Mouse (Mus musculus): ENCODE measurements around the gene Gm973.

Gm973 gene

DNA sequence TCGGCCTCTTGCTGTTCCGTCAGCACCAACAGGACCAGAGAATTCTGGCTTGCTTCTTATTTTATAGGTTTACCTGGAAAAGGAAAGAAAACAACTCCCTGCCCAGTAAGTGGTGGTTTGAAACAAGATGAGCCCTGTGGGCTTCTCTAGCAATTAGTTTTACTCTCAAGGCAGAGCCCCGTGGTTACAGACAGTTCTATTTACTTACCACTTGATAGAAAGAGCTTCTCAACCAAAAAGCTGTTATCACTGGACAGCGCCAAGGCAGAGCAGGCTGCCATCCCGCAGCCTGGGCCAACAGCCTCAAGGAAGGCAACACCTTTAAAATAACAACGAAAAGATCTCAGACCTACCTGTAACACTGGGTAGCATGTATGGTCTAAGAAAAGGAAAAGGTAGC is 26.2 kb downstream of the Gm973 start:
- no peak for DNase-seq (ENCODE audit: low spot score in 2 of 2)

GRCm38 (mm10) chr1:59543911-59544310 is 27.8 kb downstream of the Gm973 start:
- DNase-seq (ENCODE audit: low spot score in 2 of 2): no peak

GRCm38 (mm10) chr1:59548486-59548885 is 32.4 kb downstream of the Gm973 start:
- no peak for DNase-seq (ENCODE audit: low spot score in 2 of 2)

- no peak for DNase-seq (ENCODE audit: low spot score in 2 of 2)
These were observed 33.1 kb downstream of the Gm973 start for GRCm38 (mm10) chr1:59549036-59549675.

DNA sequence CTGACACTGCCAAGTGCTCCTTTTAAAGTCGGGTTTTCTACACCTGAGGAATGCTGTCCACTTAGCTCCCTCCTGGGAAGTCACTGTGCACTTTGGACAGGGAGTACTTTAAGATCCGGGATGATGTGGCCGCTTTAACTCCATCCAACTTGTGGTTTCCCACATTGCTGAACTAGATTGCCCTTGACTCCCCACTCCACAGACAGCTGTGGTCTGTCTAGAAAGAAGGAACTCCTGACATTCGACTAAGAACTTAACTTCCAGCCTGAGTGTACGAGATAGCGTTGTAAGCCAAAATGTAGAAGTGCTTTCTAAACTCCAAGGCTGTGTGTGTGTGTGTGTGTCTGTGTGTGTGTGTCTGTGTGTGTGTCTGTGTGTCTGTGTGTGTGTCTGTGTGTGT is 34.2 kb downstream of the Gm973 start:
- no peak for DNase-seq (ENCODE audit: low spot score in 2 of 2)

- DNase-seq (ENCODE audit: low spot score in 2 of 2): no peak
These were observed 34.9 kb downstream of the Gm973 start for GRCm38 (mm10) chr1:59550996-59551395.

DNA sequence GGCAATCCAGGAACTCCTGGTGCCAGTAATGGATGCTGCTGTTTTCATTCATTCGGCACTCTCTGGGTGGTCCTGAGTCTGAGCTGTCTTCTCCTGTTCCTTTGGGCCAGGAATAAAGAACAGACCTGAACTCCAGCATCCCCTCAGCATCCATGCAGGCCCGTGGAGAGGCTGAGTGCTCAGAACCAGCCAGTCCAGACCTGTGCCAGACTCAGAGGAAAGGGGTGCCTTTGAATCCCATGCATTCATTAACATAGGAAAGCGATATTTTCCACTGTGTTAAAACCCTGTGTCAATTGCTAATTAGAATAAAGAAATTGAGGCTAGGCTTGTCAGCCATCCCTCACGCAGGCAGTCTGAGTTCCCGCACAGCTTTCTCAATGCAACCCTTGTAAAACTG is 37.6 kb downstream of the Gm973 start:
- no peak for DNase-seq (ENCODE audit: low spot score in 2 of 2)

DNA sequence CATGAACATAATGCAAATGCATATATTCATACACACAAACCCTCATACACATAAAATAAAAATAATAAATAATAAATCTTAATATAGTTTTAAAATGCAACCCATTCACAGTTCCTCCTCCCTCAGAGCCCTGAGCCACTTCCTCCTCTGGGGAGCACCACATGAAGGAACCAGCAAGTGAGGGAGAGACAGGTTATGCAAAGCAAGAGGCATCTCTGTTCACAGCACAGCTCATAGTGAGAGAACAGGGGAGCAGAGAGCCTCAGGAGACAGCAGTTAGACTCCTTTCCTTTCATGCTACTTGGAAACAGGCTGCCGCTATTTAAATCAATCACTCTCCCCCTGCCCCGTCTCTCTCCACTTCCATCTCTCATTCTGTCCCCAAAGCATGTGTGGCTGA is 47.5 kb downstream of the Gm973 start:
- no peak for DNase-seq (ENCODE audit: low spot score in 2 of 2)

- DNase-seq (ENCODE audit: low spot score in 2 of 2): no peak
These were observed 49.7 kb downstream of the Gm973 start for GRCm38 (mm10) chr1:59565804-59566203.

DNA sequence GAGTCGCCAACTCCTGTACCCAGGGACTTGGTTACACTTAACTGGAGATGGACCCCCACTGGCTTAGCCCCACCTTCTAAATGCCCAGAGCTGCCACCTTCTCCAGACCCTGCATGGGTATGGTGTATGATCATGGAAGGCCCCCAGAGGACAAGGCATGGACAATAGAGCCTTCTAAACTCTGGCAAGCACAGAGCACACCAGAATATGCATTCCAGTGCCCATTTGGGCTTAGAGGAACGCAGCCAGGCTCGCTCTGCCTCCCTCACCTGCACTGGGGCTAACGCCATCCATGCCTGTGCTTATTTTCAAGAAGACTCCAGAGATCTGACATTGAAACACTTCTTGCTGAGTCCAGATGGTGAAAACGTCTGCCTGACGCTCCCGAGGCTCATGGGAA is 50.2 kb downstream of the Gm973 start:
- DNase-seq (ENCODE audit: low spot score in 2 of 2): no peak

- no peak for DNase-seq (ENCODE audit: low spot score in 2 of 2)
These were observed 50.9 kb downstream of the Gm973 start for GRCm38 (mm10) chr1:59566926-59567325.

- no peak for DNase-seq (ENCODE audit: low spot score in 2 of 2)
These were observed 51.5 kb downstream of the Gm973 start for GRCm38 (mm10) chr1:59567521-59567920.

DNA sequence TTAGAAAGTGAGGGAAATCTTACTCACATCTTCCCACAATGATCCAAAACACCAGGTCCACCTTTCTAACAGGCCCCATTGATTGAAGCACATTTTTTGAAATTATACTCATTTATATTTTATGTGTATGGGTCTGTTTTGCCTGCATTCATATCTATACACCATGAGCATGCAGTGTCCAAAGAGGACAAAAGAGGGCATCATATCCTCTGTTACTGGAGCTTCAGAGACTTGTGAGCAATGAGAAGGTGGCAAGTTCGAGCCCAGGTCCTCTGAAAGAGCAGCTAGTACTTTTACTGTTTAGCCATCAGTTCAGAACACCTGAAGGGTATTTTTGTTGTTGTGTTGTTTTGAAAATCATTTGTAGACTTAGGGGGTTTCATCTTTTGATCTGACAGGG is 52.2 kb downstream of the Gm973 start:
- no peak for DNase-seq (ENCODE audit: low spot score in 2 of 2)

- no peak for DNase-seq (ENCODE audit: low spot score in 2 of 2)
These were observed 53.2 kb downstream of the Gm973 start for GRCm38 (mm10) chr1:59569301-59569700.

DNA sequence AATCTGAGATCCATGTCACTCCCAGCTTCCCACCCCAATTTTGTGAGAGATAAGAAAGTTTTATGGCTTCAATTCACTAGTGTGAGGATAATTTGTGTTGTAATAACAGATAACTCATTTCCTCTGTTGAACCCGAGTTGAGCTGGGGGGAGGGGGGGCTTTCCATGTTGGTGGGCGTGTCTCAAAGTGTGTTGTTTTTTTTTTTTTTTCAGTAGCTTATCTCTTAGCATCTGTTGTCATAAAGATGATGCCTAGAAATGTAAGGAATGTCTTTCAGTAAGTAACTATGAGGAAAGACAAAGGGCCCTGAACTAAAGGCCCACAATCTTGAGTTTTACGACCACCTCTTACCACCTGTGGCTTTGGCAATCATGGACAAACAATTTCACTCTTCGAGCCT is 54.7 kb downstream of the Gm973 start:
- no peak for DNase-seq (ENCODE audit: low spot score in 2 of 2)

DNA sequence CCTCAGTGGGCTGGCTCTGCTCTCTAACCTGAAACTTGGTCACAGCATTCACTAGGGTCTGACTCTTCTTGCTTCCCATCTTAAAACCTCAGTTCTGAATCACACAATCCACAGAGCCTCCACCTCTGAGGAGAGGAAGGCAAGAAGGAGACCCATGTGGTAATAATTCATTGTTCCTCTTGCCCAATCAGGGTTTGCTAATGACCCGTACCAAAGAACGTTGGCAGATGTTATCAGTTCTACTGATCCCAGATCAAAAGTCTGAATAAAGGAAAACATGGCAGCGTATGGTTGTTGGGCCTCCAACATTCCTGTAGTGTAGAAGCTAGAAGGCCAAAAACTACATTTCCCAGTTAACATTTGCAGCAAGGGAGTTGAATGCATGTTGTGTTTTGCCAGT is 55.4 kb downstream of the Gm973 start:
- DNase-seq (ENCODE audit: low spot score in 2 of 2): no peak

DNA sequence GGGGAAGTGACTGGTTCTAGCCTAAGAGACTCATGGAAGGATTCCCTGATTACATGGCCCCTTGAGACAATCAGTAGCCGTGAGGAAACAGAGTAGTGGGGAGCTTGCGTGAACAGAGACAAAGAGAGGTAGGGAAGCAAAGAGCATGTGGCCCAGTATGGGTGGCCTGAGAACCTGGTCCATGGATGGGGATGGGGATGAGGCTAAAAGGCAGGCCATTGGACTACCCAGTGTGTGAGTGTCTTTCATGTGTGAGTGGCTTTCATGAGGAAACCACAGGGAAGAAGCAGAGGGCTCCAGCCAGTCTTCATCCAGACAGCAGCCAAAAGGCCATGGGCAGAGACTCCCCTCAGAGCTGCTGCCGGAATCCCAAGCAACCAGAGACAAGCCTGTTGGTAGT is 57.8 kb downstream of the Gm973 start:
- no peak for DNase-seq (ENCODE audit: low spot score in 2 of 2)

DNA sequence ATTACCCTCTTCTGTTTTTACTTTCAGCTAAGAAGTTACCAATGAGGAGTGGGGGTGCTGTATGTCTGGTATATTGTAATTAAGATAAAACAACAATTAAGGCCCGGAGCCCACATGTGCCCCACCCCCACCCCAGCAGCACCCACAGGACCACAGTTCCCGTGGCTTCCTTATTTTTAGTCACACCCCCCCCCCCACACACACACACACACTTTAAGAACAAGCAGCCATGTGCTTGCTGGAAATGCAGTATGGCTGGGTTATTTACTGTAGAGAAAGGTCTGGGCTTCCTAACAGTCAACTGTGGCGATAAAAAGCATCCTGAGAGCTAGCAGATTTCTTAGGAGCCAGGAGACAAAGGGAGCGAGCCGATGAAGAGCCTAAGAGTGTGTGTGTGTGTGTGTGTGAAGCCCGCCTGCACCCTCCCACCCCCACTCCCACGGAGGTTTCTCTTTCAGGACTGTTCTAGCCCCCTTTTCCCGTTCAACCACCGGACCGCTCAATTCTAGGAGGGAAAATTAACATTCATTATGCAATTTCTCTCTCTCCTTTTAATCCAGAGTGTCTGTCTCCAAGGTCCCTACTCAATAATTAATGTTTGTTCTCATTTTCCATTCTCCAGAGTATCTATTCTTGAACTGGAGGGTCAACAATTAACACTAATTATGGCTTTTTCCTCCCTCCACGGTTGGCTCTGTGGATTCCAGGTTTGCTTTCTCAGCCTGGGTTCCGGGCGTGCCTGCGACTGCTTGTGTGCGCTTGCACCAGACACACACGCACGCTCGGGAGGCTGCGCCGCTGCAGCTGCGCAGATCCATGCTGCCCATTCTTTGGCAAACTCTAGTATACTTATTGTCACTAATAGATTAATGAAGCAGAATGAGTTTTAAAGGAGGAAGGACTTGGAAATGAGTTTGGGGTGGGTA is 58.5 kb downstream of the Gm973 start:
- DNase-seq (ENCODE audit: low spot score in 2 of 2): no peak

- no peak for DNase-seq (ENCODE audit: low spot score in 2 of 2)
These were observed 62.7 kb downstream of the Gm973 start for GRCm38 (mm10) chr1:59578770-59579169.

- no peak for DNase-seq (ENCODE audit: low spot score in 2 of 2)
These were observed 63.3 kb downstream of the Gm973 start for GRCm38 (mm10) chr1:59579327-59579726.

GRCm38 (mm10) chr1:59580131-59580751 is 64.2 kb downstream of the Gm973 start:
- DNase-seq (ENCODE audit: low spot score in 2 of 2): no peak

DNA sequence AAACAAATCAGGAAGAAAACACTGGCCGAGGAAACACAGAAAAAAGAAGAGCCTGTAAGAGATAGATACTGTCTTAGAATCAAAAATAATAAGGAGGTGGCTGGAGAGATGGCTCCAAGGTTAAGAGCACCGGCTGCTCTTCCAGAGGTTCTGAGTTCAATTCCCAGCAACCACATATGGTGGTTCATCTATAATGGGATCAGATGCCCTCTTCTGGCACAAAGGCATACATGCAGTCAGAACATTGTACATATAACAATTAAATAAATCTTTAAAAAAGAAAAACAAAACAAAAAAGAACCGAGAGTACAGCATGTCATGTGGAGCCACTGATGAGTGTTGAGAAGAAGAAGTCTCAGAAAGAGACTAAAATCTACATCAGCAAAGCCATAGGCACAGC is 64.8 kb downstream of the Gm973 start:
- DNase-seq (ENCODE audit: low spot score in 2 of 2): no peak
